Mouse (Mus musculus) CD8-positive naive resting alpha-beta T cell, adult 2 months (primary cell): ENCODE measurements around the gene Ces1b.

Source experiments
- DNase-seq, 2 experiments: peaks; one replicate each; pipeline ENCODE4 v3.0.0; 2022; ENCODE audit warnings: low read depth in 2 of 2, low spot score in 2 of 2

Gene Ces1b

DNA sequence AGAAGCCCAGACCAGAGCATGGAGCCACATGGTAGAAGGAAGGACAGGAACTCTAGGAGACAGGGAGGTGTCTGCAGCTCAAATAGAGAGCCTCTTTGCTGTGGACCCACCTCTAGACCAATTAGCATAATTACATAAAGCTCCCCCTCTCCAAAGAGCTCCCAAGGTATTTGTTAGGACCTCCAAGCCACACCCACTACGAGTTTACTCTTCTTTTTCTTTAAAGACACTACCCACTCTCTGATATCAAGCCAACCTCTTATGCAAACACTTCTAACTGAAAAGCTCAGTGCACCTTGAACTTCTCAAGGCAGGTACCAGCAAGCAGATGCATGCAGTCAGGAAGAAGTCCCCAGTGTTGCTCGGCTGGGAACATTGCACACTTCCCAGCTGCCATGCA lies at the start of gene Ces1b:
Gene Ces1b (minus strand): TSS at position 131 of the 400 bp plus-strand sequence.
- no peak for DNase-seq

DNA sequence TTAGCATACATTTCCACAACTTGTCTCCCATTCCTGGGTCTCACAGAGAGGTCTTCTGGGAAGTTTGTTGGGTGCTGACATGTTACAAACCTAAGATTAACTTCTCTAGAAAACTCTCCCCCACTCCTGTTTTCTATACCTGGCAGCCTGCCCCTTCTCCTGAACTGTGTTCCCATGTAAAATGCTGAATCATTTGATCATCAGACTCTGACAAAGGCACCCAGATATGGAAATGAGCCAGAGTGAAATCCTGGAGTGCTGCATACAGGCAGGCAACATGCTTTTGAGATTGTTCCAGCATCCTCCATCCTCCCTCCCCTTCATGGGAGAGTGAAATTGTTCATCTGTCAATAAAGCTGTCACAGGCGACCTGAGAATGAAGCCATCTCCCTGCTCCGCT lies 46.7 kb upstream of the Ces1b start:
- no peak for DNase-seq

DNA sequence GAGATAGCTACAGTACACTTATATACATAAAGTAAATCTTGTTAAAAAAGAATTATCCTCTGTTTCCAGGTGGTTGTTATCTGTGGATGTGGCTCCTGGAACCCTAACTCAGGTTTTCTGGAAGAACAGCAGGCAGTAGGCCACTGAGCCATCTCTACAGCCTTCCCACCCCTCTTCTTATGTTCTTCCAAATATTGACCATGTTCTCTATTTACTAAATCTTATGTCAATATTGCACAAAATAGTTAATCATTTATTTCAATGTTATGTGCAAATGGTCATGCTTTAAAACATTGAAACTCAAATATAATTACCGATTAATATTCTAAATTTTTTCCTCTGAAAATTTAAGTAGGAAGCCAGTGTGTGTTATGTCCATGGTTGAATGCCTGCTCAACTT lies 42.2 kb upstream of the Ces1b start:
- no peak for DNase-seq

DNA sequence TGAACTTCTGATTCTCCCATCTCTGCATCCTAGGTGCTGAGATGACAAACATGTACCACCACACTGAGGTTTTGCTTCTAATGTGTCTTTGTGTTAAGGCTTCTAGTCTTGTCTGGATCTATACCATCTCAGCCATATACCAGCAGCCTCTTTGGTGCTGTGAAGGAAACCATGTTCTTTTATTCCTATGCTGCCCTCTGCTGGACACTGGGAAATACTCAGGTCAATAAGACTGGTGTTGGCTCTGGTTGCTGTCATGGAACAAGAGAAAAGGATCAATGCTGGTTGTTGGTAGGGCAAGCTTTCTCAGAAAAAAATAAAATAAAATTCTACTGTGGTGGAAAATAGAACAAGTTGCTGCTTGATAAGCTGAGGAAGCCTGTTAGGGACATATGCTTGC lies 15.6 kb upstream of the Ces1b start:
- no peak for DNase-seq

DNA sequence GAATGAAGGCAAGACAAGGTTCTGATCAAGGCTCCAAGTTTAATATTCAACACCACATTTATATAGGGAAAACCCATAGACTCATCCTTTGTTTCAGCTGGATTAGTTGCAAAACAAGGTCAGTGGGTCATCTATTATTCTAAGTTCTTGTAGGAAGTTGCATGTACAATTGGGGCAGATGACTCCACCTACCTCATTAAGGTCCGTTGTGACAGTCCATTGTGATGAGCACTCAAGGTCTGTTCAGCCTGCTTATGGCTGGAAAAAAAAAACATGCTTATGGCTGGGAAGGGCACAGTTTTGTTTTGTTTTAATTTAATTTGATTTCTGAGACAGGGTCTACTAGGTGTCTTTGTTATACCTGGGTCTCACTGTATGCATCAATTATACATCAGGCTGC lies 11.5 kb upstream of the Ces1b start:
- DNase-seq: no peak

DNA sequence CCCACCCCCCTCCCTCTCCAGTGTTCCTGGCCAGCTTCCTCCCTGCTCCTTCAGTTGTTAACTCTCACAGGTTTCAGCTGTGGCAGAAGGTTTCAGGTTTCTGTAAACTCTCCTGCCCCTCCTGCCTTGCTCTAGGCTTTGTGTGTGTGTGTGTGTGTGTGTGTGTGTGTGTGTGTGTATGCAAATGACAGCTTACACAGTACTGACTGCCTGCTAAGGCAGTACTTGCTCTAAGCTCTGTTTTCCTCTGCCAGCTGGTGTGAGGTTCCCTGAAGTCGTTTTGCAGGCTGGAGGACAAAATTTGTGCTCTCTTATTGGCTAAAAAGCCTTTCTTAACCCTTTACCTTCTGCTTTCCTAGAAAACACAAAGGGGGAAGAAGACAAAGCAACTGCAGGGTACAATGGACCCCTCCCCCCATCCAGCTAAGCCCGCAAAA lies 8.9 kb upstream of the Ces1b start:
- DNase-seq: no peak

DNA sequence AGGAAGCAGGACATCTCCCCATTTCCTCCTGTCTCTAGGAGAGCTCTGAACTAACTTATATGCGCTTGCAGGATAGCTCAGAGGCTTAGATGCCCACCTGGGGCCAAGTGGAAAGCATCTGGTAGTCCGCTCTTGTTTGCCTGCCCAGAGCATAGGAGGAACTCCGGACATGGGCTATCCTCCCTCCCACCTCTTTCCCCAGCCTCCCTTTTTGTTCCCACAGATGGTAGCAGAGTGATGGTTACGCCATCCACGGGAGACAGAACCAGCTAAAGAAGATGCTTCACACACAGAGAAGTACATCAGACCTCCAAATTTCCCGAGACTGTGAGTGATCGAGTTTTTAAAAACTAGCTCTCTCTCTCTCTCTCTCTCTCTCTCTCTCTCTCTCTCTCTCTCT lies 8.4 kb upstream of the Ces1b start:
- no peak for DNase-seq

DNA sequence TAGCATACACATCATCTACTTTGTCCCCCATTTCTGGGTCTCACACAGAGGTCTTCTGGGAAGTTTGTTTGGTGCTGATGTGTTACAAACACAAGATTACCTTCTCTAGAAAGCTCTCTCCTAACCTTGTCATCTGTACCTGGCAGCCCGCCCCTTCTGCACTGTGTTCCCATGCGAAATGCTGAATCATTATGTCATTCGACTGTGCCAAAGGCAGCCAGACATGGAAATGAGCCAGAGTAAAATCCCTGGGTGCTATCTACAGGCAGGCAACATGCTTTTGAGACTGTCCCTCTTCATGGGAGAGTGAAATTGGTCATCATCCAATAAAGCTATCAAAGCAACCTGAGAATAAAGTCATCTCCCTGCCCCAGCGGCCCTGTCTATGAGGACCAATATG lies 4.6 kb downstream of the Ces1b start:
- DNase-seq: no peak

DNA sequence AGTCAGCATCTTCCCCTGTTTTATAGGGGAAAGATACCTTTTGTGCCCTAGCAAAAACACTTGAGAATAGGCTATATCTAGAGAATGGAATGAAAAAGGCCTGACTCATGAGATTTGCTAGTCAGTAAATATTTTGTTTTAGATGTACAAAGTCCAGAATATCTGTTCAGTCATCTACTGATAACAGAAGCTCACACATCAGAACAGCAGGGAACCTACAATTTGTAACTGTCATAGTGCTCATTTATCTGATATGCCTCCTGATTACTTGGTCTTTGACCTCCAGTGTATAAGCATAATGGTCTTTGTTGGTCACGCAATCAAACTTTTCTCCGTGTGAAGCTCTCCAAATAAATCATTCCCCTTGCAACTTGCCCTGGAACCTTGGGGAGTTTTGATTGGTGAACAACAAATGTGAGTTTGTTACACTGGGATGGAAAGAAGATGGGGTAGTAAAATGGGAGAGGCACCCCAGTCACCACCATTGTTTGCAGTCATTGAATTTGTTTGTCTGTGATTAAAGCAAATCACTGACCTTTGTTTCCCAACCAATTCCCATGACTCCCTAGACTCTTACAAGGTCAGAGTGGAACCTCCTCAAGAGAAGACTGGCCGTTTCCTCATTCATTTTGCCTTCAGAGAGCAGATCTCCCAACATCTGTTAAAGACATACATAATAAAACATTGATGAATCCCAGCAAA lies 16.2 kb downstream of the Ces1b start:
- no peak for DNase-seq

DNA sequence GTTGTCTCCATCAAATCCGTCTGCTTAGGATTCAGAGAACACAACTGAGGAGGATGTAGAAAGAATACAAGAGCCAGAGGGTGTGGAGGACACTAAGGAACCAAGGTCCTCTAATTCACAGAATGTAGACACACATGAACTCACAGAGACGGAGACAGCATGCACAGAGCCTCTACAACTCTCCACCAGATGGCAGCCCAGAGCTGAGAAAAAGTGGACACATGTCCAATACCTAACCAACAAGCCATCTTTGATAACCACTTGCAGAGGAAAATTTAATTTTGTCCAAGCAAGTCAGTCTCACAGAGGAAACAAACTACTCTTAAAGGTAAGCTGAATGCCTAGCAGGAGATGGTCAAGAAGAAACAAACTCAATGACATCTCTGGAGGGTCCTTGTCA lies 20.6 kb downstream of the Ces1b start:
- DNase-seq: no peak

DNA sequence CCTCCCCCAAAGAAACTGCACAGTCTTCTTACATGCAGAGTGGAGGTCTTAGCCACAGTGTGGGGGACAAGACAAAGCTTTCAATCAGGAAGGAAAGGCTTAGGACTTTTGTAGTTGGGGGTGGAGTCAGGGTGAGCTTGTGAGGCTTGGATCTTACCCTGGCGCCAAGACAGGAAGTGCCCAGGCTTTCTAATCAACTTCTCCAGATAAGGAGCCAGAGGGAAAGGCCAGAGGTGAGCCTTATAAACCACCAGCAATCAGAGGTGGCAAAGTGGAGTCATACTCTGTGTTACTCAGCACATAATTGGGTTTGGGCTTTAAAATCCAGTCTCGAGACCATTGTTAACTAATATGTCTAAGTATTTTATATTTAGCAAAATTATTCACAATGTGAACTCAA lies 24.6 kb downstream of the Ces1b start:
- DNase-seq: no peak

DNA sequence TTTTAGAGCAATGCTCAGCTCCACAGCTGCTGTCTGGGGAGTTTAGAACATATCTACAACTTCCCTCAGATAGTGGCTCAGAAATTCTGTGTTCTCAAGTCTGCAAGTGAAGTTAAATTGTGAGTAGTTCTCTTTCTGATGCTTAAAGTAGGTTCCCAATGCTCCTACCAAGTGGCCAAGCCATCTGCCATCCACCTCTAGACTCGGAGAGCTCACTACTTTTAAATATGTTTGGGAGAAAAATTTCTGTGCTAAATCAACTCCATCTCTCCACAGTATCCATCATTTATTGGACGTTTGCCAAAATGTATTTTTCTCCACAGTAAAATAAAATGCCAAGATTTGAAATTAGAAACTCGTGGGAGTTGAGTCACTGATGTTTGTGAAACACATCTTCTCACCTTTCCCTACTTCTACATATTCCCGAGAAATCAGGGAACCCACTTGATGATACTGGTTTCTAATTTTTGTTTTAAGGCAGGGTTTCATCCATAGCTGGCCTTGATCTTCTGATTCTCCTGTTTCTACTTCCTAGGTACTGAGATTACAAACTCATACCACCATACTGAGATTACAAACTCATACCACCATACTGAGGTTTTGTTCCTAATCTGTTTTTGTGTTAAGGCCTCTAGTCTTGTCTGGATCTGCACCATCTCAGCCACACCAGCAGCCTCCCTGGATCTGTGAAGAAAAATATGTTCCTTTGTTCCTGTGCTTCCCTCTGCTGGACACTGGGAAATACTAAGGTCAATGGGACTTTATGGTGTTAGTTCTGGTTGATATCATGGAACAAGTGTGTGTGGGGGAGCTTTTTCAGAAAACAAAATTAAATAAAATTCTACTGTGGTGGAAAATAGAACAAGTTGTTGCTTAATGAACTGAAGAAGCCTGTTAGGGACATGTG lies 31.1 kb downstream of the Ces1b start:
- no peak for DNase-seq

DNA sequence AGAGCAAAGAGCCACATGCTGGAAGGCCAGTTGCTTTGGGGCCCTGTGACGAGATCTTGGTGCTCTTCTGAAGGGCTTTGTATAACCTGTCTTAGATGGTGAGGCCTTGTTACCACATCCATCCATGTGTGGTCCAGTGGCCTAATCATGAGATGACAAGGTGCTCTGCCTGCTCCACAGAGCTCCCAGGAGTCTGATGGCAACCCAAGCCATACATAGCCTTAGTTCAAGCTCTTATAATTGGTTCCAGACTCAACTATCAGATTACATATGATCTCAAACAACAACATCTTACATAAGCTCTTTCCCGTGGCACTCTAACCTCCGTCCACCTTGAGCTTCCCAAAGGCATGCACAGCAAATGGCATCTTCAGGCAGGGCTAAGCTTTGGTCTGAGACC lies 31.7 kb downstream of the Ces1b start, which contains the start of gene Ces1a:
Gene Ces1a (minus strand): TSS at position 101 of the 400 bp plus-strand sequence.
- no peak for DNase-seq

DNA sequence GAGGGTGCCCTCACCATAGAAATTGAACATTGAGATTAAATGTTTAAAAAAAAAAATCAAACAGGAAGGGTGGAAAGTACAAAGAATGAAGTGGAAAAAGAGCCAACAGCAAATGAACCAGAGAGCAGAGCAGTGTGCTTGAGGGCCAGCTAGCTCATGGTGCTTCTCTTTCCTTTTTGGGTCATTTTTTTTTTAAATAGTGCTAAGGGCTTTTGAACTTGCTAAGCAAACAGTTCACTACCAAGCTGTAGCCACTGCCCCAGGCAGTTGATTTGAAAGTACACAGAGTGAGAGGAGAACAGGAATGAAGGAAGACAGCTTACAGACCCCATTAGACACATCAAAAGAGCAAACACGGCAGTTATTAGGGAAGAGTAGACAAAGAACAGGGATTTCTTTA lies 36.7 kb downstream of the Ces1b start:
- no peak for DNase-seq

DNA sequence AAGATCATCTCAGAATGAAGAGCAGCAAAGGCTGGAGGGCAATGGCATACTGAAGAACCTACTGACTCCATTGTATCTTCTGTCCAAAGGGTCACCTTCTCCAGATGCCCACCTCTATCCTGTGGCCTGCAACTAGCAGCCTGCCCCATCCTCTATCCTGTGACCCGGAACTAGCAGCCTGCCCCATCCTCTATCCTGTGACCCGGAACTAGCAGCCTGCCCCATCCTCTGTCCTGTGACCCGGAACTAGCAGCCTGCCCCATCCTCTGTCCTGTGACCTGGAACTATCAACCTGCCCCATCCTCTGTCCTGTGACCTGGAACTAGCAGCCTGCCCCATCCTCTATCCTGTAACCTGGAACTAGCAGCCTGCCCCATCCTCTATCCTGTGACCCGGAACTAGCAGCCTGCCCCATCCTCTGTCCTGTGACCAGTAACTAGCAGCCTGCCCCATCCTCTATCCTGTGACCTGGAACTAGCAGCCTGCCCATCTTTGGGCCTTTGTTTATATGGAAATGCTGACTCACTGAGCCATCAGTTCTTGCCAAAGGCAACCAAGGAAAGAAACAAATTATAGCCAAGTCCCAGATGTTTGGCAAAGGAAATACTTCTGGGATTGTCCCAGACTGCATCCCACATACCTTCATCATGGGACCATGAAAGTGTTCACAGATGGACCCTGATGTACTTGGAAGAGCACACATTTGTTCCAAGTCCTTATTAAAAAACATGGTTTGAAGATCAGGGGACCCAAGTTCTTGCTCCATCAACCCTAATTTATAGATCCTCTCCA lies 38.8 kb downstream of the Ces1b start:
- DNase-seq: no peak

DNA sequence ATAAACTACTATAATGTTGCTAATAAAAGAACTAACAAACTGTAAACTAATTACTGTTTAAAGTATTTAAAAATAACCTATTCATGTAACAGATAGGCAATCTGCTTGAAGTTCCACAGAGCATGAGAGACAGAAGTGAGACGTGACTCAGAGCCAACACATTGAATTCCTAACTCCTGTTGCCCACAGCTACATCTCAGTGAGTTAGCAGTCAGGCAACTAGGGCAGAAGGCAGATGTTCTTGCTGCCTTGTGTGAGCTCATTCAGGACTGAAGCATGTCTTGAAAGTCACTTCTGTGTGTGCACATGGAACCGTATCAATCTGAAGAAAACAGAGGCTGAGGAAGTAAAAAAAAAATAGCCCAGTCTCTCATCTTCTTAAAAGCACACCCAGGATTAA lies 39.6 kb downstream of the Ces1b start:
- no peak for DNase-seq

DNA sequence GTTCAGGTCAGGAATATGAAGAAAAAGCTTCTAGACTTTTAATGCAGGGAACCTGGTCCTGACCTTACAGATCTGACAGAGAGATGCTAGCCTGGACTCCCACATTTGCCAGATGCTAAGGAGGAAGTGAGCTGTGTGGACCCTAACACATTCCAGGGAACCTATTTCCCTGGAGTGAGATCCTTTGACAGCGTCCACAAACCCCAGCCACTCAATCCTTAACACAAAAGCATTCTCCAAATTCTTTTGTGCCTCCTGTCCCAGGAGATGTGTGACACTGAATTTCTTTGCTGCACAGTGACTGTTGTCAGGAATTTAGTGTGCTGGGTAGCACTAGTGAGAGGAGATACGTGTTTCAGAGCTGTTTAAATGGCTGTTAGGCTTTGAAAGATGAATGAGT lies 41.0 kb downstream of the Ces1b start:
- DNase-seq: no peak

DNA sequence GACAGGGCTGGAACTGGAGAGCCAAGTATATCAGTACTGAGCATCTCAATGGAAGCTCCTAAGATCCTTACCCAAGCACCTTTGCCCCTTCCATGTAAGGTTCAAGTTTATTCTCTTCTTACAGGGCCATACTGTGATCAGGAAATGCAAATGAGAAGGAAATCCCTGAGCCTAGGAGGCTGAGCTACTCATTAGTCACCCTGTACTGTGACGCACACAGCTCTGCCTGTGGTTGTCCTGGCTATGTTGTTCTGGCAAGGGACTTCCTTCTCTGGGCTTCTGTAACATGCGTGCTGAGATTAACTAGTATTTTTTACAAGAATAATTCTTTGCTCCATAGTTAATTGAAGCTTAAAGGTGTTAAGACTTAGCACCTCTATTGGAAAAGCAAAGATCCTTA lies 49.2 kb downstream of the Ces1b start:
- DNase-seq: no peak

DNA sequence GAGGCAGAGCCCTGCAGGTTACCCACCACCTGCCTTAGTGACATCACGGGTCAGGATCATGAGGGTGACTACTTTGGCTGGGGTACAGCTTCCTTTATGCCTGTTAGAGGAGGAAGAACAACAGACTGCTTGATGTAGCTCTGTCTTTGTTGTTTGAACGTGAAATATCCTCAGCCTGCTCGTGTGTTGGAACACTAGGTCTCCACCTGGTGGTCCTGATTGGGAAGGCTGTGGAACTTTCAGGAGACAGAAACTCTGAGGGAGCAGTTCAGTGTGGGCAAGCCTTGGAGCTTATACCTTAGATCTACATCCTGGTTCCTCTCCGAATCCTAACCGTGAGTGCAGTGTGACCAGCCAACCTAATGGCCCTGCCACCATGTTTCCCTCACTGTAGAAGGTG lies 58.1 kb downstream of the Ces1b start:
- DNase-seq: no peak

DNA sequence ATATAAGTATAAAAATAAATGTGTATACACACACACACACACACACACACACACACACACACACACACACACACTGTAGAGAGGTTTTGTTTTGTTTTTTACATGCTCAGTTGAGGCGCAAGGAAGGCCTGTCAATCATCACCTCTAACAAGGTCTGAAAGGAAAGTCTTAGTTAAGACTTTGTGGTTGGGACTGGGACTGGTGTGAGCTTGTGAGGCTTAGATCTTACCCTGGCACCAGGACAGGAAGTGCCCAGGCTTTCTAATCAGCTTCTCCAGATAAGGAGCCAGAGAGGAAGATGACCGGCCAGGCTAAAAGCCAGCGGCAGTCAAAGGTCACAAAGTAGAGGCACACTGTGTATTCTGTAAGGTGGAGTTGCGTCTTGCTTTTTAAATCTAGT lies 65.5 kb downstream of the Ces1b start:
- DNase-seq: no peak

DNA sequence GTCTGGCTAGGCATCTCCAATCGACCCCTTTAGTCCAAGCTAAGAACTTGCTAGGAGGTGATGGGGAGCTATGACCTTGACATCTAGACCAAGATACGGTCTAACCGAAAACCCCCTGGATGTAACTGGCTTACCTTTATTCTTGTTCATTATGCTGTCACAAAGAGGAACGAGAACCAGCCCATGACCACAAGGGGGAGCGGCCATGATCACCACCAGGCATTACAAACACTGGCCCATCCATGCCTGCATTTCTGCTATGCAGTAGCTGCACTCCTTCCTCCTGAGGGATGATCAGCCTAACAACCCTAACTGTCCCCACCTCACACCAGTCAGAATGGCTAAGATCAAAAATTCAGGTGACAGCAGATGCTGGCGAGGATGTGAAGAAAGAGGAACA lies 67.6 kb downstream of the Ces1b start:
- DNase-seq: no peak

DNA sequence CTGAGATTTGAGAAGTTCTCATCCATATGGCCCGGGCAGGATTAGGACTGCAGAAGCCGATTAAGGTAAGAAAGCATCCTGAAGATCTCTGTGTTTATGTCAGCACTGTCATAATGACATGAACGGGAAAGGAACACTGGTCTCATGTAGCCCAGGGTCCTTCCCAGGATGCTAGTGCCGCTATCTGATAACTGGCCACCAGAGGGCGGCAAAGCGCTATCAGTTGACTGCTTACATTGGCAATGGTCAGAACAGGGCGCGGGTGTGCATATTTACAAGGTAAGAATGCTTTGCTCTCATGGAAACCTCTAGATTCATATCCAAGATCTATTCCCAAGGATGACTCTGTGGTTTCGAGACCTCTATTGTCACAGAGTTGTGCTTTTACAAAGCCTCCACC lies 68.4 kb downstream of the Ces1b start:
- peak in 1 of 2 experiments; percentile 3 for DNase-seq
